24 mouse cellular contexts compared by ENCODE assay signal in genomic region chr10:79557496-79557895, GRCm38 (mm10). TPM values are rescaled to one million over a fixed set of nuclear protein-coding genes. Genes with fewer than 3 reads are reported as not detected.
"Had no signal": no experiment of that assay in that cellular context is flagged by ENCODE, and none has a peak within 500 bp of the region (broad histone marks: within the 10 kb centered on the region; RNA-seq: fewer than 3 reads in every experiment).

No protein-coding gene starts in this region.

- H3K4me3 ChIP-seq: kidney, embryonic 15.5 days; limb, embryonic 13.5 days; liver, embryonic 15.5 days had no signal

- ATAC-seq: intestine, postnatal 0 days had no signal

- H3K9ac ChIP-seq: kidney, embryonic 15.5 days; limb, embryonic 13.5 days; liver, embryonic 15.5 days had no signal

- H3K36me3 ChIP-seq: kidney, embryonic 15.5 days; limb, embryonic 13.5 days; liver, embryonic 15.5 days had no signal

- DNase-seq: kidney, adult 2 months; kidney, postnatal 14 days; left cerebral cortex, postnatal 4 days; lung, adult 2 months; lung, postnatal 14 days; midbrain, embryonic 14.5 days; right cerebral cortex, postnatal 14 days; thymus, adult 18-20 months had no signal

- H3K27me3 ChIP-seq: kidney, embryonic 15.5 days; limb, embryonic 13.5 days had no signal

- H3K27ac ChIP-seq: kidney, embryonic 15.5 days; limb, embryonic 13.5 days; liver, embryonic 15.5 days had no signal

- H3K4me2 ChIP-seq: kidney, embryonic 15.5 days; limb, embryonic 13.5 days; liver, embryonic 15.5 days; midbrain, embryonic 11.5 days had no signal

- H3K9me3 ChIP-seq: kidney, embryonic 15.5 days; limb, embryonic 13.5 days; liver, embryonic 15.5 days had no signal

RNA-seq across cellular contexts. Expression of gene Theg, which starts 29.6 kb away (rescaled TPM):
- total RNA-seq: layer of hippocampus, postnatal 14 days; left cerebral cortex, postnatal 4 days; liver, adult 2 months; megakaryocyte progenitor cell, adult 5-6 weeks; megakaryocyte-erythroid progenitor cell, adult 5-6 weeks; midbrain, postnatal 0 days had no signal
- polyA plus RNA-seq: intestine, embryonic 14.5 days; intestine, postnatal 0 days; kidney, adult 2 months; kidney, embryonic 15.5 days; limb, embryonic 13.5 days; liver, adult 2 months; liver, embryonic 15.5 days; lung, adult 2 months; lung, embryonic 16.5 days; midbrain, embryonic 11.5 days; midbrain, embryonic 14.5 days; midbrain, postnatal 0 days; neural tube, embryonic 11.5 days; neural tube, embryonic 14.5 days; stomach, embryonic 16.5 days had no signal

RNA-seq across cellular contexts. Expression of gene C2cd4c, which starts 56.3 kb away (rescaled TPM):
- total RNA-seq: liver, adult 2 months; megakaryocyte progenitor cell, adult 5-6 weeks; megakaryocyte-erythroid progenitor cell, adult 5-6 weeks had no signal
- polyA plus RNA-seq: kidney, embryonic 15.5 days; liver, embryonic 15.5 days; lung, adult 2 months; lung, embryonic 16.5 days; spleen, adult 2 months had no signal
